Mouse (Mus musculus) left cerebral cortex, postnatal 25 days (tissue): ENCODE results near the gene Tspan3. TPM values are rescaled to one million over a fixed set of nuclear protein-coding genes. Genes with fewer than 3 reads are reported as not detected.
A peak's percentile ranks its signal among the peaks of the same experiment; 100 is the strongest.

Experiments
- DNase-seq, 2 experiments: peaks; one replicate each; pipeline ENCODE4 v3.0.0; 2022; ENCODE audit warnings: low spot score in 2 of 2, mixed read lengths in 1 of 2
- intact Hi-C: fragments of 180-260 bp; cut with DNase I; formaldehyde crosslinking; loops from one replicate; pipeline ENCODE4 v1.15.1; 2025
- total RNA-seq, 2 experiments: library from RNA; stranded (reverse); gene quantifications; 2 replicates each; pipeline ENCODE4 v1.2.3; 2021

The Tspan3 gene
- total RNA-seq, 2 experiments from 2014 or later: 377 to 393 TPM

DNA sequence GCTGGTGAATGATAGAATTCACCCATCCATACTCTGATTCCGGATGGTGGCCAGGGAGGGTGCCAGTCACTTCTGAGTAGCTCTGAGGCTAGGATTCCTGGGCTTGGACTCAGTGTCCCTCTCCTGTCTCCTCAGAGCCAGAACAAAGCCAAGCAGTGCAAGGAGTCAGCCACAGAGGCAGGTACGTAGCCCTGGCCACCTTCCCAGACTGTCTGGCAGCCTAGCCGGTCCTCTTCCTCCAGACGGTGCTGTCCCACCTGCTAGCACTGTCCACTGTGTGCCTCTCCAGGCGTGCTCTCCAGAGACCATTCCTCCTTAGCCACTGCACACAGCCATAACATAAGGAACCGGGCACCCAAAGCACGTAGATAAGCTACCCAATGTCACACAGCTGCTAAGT, 41.7 kb downstream of the Tspan3 start:
- intact Hi-C loops: no loop called here

GRCm38 (mm10) chr9:56122973-56123372, 42.3 kb downstream of the Tspan3 start:
- peak in 1 of 2 experiments; percentile 76 for DNase-seq
- intact Hi-C loops: no loop called here

More for the DNA sequence above, 41.7 kb downstream of the Tspan3 start:
- DNase-seq: no peak

DNA sequence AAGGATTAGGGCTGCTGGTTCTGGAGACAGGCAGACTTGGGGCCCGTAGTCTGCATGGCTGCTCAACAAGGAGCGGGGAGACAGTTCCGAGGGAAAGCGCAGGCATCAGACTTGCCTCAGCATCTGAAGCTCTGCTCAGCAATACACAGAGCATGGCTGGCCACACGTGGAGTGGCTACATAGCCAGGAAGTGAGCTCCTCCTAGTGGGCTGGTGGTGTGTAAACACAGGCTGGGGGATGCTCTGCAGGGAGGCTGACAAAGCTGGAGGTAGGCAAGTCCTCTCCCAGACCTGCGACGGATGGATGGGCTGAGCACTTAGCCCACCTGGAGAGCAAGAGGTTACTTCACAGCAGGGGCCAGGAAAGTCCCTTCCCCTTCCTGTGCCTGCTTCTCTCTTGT, 44.2 kb downstream of the Tspan3 start:
- intact Hi-C loops: loop anchor here (2.0 kb wide), 1 partner anchor 40 kb away; no protein-coding TSS in a partner anchor

GRCm38 (mm10) chr9:56119651-56120050, 45.6 kb downstream of the Tspan3 start:
- intact Hi-C loops: loop anchor here (2.0 to 10.0 kb wide), 3 partner anchors 41 to 175 kb away; no protein-coding TSS in a partner anchor
- DNase-seq: no peak

More for the DNA sequence above, 44.2 kb downstream of the Tspan3 start:
- peak; percentile 48 to 72 for DNase-seq

DNA sequence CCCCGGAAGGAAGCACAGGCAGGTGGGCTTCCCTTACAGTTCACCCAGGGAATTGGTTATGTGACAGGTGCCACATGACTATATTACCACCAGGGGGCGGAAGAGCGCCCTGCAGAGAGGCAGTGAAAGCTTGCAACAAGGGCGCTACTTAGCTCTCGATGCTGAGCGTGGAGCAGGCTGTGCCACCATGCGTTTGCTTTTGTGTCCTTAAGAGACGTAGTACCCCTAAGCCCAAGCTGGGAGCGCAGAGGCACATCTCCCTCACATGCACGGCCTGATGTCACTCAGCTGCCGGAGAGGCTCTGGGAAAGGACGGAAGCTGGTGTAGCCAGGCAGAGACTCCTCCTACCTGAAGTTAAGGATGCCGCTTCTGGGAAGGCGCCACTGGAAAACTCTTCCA, 46.7 kb downstream of the Tspan3 start:
- intact Hi-C loops: loop anchor here (2.0 to 10.0 kb wide), 2 partner anchors 44 to 174 kb away; no protein-coding TSS in a partner anchor
- DNase-seq: peak; percentile 79 to 84

DNA sequence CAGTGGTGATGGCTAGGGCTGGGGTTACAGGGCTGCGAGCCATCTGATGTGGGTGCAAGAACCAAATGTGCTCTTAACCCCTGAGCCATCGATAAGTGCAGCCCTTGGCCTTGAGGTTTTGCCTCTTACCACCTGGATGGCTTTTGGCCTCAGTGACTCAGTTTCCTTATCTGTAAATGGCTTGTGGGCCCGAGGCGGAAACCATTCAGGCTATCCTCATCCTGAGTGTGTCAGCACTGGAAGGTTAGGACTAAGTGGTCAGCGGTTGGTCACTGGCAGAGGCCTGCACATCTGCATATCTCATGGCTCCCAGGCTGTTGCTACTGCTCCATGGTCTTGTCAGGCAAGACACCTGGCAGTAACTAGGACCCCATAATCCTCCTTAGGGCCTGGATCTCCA, 47.2 kb downstream of the Tspan3 start:
- intact Hi-C loops: loop anchor here (2.0 to 10.0 kb wide), 2 partner anchors 43 to 173 kb away; no protein-coding TSS in a partner anchor
- DNase-seq: no peak

DNA sequence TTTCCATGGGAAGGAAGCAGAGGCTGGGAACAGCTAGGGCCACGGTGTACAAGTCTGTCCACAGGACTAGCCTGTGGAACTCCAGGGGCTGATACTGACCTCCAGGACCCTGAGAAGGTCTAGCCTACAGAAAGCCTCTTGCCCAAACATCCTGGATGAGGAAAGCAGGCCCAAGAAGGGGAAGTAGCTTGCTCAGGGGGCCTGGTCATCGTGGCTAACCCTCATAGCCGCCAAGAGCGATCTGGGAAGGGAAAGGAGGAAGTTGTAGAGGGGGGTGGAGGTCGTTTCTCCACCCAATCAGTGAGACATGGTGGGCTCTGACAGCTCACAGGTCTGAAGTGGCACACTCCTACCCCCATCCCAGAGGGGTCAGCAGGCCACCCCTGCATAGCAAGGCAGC, 57.1 kb downstream of the Tspan3 start:
- DNase-seq: no peak
- intact Hi-C loops: no loop called here

DNA sequence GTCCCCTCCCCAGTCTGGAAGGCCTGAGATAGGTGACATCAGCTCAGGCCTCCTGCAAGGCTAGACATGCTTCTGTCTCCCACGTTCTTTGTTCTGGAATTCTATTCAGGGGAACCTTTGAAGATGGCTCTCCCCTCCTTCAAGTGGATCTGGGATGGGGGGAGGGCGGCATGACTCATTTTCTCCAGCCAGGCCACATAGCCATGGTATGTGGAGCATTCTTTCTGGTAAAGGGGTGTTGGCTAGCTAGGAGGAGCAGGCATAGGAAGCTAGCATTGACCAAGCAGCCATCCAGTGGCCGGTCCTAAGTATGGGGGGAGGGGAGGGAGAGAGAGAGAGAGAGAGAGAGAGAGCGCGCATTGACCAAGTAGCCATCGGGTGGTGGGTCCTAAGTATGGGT, 57.8 kb downstream of the Tspan3 start:
- intact Hi-C loops: no loop called here
- no peak for DNase-seq

DNA sequence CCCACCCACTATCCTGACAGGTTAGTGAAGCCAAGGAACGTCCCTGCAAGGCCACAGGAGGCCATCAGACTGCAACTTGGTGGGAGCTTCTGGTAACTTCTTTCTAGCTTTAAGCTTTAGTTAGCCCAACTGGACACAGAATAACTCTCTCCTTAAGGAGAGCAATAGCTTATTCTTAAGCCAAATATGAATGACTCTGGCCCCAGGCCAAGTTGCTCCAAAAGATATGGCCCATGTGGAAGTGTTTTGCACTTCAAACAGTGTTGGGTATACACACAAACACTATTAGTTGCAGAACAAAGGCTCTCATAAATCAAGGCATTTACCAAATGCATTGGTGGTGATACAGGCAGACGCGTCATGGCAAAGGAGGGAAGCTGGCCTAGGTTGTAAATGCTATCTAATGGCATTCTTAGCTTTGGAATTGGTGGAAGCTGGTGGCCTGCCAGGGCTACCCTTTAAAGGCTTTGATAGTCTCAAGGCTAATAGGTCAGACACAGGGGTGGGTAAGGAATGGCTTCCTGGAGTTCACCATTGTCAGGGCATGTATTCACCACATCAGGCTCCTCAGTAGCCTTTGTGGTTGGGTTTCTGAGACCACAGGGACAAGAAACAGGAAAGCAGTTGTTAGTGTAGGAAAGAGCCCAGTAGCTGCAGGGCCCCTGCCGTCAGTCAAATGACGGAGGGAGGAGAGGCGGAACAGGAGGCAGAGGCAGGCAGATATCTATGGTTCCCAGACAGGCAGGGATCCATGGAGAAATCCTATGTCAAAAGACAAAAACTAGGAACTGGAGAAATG, 58.8 kb downstream of the Tspan3 start:
- intact Hi-C loops: no loop called here
- no peak for DNase-seq

DNA sequence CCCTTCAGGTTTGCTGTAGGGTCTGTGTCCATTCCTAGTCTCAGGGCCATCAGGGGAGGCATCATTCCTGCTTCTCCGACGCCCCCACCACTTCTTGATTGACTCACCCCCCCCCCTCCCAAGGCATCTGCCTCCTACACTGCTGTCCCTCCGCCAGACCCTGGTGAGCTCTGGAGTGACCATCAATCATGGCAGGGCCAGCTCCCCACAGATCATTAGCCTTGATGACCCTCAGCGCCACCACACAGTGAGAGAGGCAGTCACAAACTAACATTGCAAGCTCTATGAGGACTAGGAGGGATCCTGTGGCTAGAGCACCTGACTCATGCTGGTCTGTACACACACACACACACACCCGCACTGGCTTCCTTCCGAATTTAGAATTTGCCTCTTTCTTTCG, 60.4 kb downstream of the Tspan3 start:
- intact Hi-C loops: no loop called here
- DNase-seq: no peak

- intact Hi-C loops: no loop called here
- DNase-seq: no peak
Observed at GRCm38 (mm10) chr9:56101022-56101421, 64.3 kb downstream of the Tspan3 start.

GRCm38 (mm10) chr9:56100041-56100522, 65.2 kb downstream of the Tspan3 start:
- no peak for DNase-seq
- intact Hi-C loops: no loop called here

DNA sequence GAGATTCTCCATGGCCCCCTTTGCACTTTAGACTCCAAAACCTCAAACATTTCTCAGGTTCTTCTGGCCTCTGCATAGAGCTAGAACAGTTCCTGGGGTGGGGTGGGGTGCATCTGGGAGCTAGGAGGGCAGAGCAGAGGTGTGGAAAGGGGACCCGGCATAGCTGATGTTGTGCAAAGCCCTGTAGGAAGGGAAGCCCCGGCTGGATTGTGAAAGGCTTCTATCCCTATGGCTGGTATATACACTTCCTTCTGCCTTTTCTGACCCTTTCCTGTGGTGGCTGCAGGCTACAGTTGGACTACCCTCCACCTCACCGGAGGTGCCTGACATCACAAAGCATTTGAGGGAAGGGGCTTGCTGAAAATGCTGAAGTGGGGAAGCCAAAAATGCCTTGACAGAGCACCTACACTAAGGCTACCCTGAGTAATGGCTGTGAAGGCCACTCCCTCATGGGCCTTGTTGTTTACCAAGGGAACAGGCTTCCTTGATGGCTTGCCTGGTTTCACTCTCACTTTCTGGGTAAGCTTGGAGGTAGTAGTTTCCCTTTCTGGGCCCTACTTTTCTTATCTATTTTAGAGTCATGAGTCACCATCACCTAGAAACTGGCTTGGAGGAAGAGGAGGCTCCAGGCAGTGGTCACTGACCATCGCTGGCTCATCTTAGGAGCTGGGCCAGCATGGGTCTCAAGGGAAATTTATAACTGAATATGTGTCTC, 67.5 kb downstream of the Tspan3 start:
- intact Hi-C loops: no loop called here

DNA sequence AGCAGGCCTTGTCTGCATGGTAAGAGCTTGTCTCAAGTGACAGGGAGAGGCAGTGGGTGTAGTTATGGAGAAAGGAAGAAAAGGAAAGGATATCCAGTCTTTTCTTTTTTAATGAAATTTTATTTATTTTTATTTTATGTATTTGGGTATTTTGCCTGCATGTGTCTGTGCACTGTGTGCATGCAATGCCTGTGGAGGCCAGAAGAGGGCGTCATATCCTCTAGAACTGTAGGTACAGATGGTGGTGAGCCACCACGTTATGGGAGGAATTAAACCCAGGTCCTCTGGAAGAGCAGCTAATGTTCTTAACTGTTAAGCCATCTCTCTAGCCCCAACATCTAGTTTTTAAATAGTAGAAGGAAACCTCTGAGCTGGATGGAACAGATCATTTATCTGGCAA, 73.2 kb downstream of the Tspan3 start:
- DNase-seq: no peak
- intact Hi-C loops: no loop called here

More for the DNA sequence above, 67.5 kb downstream of the Tspan3 start:
- DNase-seq: no peak

- DNase-seq: no peak
- intact Hi-C loops: no loop called here
Observed at GRCm38 (mm10) chr9:56090546-56091225, 74.6 kb downstream of the Tspan3 start.

DNA sequence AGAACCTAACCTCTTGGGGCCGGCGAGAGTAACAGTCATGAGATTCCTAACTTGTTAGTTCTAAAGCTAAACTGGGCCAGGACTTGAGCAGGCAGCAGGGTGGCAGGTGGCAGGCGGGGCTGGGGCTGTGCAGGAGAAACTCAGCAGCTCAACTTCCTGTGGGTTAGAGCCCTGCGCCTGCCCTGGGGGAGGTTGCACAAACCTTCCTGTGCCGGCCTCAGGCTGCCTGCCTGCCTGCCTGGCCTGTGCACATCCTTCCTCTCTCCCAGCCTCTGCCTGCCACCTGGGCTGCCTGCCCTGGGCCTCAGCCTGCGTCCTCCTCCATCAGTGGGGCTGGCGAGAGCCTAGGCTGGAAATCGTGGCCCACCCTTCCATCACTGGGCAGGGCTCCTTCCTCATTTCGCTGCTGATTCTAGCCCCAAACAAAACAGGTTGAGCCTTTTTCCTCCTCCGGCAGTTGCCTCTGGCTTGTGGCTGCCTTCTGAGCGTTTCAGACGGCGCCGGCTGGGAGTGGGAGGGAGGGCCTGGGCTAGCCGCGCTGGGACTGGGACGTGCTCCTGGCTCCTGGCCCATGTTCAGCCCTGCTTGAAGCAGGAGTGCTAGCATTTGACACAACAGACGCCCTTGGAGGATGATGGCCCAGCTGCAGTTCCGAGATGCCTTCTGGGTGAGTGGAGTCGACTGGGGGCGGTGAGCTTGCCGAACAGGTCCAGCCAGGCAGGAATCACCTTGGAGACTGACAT, 75.3 kb downstream of the Tspan3 start, which contains the start of gene Pstpip1:
Pstpip1 (plus strand) TSS at position 185 of the 743 bp plus-strand sequence.
- intact Hi-C loops: no loop called here
- DNase-seq: peak; percentile 36 to 62

DNA sequence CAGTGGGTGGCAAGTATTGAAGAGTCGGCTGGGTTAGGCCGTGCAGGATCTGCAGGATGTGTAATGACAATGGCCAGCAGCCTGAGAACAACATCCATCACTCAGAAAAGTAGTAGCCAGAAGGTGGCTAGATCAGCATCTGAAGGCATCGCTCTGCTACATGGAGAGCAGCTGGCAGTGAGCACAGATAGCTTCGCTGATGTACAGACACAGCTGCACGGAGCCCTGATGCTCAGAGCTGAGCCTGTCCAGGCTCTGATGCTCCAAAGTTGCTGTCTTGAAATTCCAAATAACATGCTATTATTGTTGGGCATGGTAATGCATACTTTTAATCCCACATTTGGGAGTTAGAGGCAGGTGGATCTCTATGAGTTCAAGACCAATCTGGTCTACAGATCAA, 78.8 kb downstream of the Tspan3 start:
- no peak for DNase-seq
- intact Hi-C loops: no loop called here
